Mouse (Mus musculus) right cerebral cortex, postnatal 25 days (tissue): ENCODE measurements at regions not wholly inside any gene's neighbourhood (a gene's known extent, or its start where the extent isn't known, plus 50 kb on each side); places are given as distances from the start of the nearest gene placed in this dataset.

Source experiments
- DNase-seq: peaks from one replicate; pipeline ENCODE4 v3.0.0; 2022

DNA sequence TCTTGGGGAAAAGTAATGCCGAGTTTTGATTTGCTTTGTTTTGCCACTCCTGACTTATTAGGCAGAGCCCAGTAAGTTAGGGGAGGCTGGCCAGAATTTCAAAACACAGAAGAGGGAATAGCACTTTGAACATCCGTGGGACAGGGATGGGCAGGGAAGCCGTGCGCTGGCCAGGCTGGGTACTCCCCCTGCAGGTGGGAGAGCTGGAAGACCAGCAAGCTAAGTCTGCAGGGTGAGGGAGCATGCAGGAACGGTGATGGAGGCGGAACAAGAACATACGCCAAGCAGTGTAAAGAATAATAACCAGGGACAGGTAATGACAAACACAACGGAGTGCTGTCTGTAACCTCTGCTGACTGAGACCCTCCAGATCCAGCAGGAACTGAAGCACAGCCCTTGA, 55.5 kb upstream of the Vps8 start:
- no peak for DNase-seq

DNA sequence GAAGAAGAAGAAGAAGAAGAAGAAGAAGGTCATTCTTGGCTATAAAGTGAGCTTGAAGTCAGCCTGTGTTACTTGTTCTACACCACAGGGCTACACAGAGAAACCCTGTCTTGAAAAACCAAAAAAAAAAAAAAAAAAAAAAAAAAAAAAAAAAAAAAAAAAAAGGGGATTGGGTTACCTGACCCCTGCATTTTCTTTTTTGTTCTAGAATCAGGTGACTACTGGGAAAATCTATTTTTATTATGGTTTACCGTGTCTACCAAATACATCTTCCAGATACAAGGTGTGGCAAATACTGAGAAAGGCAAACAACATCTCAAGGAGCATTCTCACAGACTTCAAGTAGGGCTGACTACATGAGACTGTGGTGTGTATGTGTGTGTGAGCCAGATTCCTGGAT, 54.1 kb upstream of the Vps8 start:
- no peak for DNase-seq

DNA sequence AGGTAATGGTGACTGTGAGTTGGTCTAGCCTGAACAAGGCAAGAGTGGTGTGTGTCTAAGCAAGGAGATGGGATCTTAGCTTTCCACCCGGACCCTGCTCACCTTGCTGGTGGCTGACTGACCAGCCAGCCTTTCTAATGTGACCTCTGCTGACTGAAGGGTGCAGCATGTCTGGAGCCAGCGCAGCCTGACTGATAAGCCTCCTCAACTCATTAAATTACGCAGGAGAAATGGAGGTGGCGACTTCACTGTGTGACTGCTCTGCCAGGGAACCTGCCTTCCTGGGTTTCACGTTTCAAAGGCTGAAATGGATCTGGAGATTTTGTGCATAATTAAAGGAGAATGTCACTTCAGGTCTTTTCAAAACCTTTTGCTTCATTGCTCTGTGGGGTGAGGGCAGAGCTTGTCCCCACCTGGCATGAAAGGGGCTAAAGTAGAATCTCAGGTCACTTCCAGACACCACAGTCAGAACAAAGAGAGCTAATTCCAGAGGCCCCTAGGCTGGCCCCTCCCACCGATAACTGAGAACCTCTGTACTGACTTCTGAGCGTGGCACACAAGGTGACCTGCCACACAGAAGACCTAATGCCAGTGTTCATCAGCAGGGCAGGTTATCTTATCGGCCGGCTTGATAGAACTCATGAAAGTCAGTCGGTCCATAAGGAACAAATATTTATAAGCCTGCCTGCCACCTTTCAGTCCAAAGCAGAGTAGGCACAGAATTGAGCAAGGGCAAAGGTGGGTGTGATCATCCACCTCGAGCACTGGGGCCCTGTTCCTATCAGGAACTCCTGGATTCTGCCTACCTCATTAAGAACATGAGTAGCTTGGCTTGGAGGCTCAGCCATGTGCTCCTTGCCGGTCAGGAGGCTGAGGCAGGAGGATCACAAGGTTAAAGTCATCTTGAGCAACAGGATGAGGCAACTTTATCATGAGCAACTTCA, 53.1 kb upstream of the Vps8 start:
- DNase-seq = no peak
